Mouse (Mus musculus): ENCODE measurements around the gene Gucy2d. TPM values are rescaled to one million over a fixed set of nuclear protein-coding genes. Genes with fewer than 3 reads are reported as not detected.
A peak's percentile ranks its signal among the peaks of the same experiment; 100 is the strongest.

Gene Gucy2d
- polyA plus RNA-seq (2015; fragmentation: Nextera tagmentation; extraction: Ambion mirVana), result 0.28 and 0.40 TPM in 2 replicates

- WGBS, result 47% methylated on average over 10 of the region's 10 CpGs
- no peak within 1 kb of the TSS for H3K4me3 ChIP-seq (ENCODE audit: low read length)
- no peaks in the 10 kb centered on the region for H3K36me3 ChIP-seq (ENCODE audit: control insufficient read depth, insufficient read depth, low read length)
- H3K4me2 ChIP-seq (ENCODE audit: low read length), result no peak within 1 kb of the TSS
- ATAC-seq, result no peak
- no peak within 1 kb of the TSS for H3K9ac ChIP-seq (ENCODE audit: low read depth, low read length)
- no peaks in the 10 kb centered on the region for H3K4me1 ChIP-seq (ENCODE audit: control insufficient read depth, insufficient read depth, low read depth, low read length)
- H3K27me3 ChIP-seq (replicated peaks; ENCODE audit: control insufficient read depth, insufficient read depth, low read length), result no peaks in the 10 kb centered on the region
- H3K9me3 ChIP-seq (ENCODE audit: control insufficient read depth, low read length), result no peaks in the 10 kb centered on the region
- no peak within 1 kb of the TSS for H3K27ac ChIP-seq (ENCODE audit: low read depth, low read length)
Observed at GRCm38 (mm10) chr7:98439956-98440466, at the start of gene Gucy2d. Gene Gucy2d (plus strand): TSS chr7:98440416.

GRCm38 (mm10) chr7:98390486-98390885, 49.7 kb upstream of the Gucy2d start:
- no peak overlapping the region for H3K4me3 ChIP-seq (ENCODE audit: low read length)
- no peak overlapping the region for H3K9ac ChIP-seq (ENCODE audit: low read depth, low read length)
- no peaks in the 10 kb centered on the region for H3K36me3 ChIP-seq (ENCODE audit: control insufficient read depth, insufficient read depth, low read length)
- H3K4me1 ChIP-seq (ENCODE audit: control insufficient read depth, insufficient read depth, low read depth, low read length), result peaks cover 7% of the 10 kb centered on the region
- H3K27me3 ChIP-seq (replicated peaks; ENCODE audit: control insufficient read depth, insufficient read depth, low read length), result no peaks in the 10 kb centered on the region
- 86% methylated on average over 2 of the region's 2 CpGs for WGBS
- no peak for ATAC-seq
- peaks cover 3% of the 10 kb centered on the region; the same call in 1 of the 2 replicates for H3K9me3 ChIP-seq (ENCODE audit: control insufficient read depth, low read length)
- no peak overlapping the region for H3K27ac ChIP-seq (ENCODE audit: low read depth, low read length)
- no peak overlapping the region for H3K4me2 ChIP-seq (ENCODE audit: low read length)

DNA sequence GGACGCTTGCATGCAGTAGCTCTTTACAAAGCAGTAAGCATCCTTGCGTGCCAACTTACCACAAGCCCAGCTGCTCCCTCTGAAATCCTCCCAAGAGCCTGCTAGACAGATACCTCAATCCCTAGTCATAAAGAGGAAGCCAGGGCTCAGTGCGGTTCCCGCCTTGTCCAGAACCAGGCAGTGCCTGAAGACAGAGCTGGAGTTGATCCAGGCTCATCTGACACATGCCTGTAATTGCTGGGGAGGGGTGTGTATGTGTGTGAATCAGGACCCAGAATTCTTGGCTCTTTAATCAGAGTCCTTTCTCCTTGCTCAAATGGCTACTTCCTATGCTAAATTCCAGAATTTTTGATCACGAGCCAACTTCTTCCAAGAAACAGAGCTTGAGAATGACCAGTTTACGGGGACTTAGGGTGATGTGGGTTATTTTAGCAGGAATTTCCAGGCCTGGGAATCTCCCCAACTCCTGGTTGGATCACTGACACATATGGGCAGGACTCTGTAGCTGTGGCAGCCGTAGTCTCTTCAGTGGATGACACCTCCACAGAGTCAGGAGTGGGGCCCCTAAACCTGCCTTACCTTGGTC, 48.8 kb upstream of the Gucy2d start:
- Histone ChIP-seq H3K4me3 (ENCODE audit: low read length) (no peak overlapping the region), H3K36me3 (ENCODE audit: control insufficient read depth, insufficient read depth, low read length) (no peaks in the 10 kb centered on the region), H3K27ac (ENCODE audit: low read depth, low read length) (no peak overlapping the region), H3K4me1 (ENCODE audit: control insufficient read depth, insufficient read depth, low read depth, low read length) (peaks cover 7% of the 10 kb centered on the region), H3K9ac (ENCODE audit: low read depth, low read length) (no peak overlapping the region), H3K27me3 (replicated peaks; ENCODE audit: control insufficient read depth, insufficient read depth, low read length) (no peaks in the 10 kb centered on the region), H3K4me2 (ENCODE audit: low read length) (no peak overlapping the region), H3K9me3 (ENCODE audit: control insufficient read depth, low read length) (peaks cover 3% of the 10 kb centered on the region; the same call in 1 of the 2 replicates)
- ATAC-seq, result peak; percentile 62
- WGBS, result 65% methylated on average over 7 of the region's 7 CpGs

GRCm38 (mm10) chr7:98392466-98393201, 47.6 kb upstream of the Gucy2d start:
- Histone ChIP-seq H3K4me1 (ENCODE audit: control insufficient read depth, insufficient read depth, low read depth, low read length) (peaks cover 7% of the 10 kb centered on the region), H3K4me2 (ENCODE audit: low read length) (no peak overlapping the region), H3K4me3 (ENCODE audit: low read length) (no peak overlapping the region), H3K9me3 (ENCODE audit: control insufficient read depth, low read length) (peaks cover 3% of the 10 kb centered on the region; the same call in 1 of the 2 replicates), H3K27me3 (replicated peaks; ENCODE audit: control insufficient read depth, insufficient read depth, low read length) (no peaks in the 10 kb centered on the region), H3K9ac (ENCODE audit: low read depth, low read length) (no peak overlapping the region), H3K27ac (ENCODE audit: low read depth, low read length) (no peak overlapping the region), H3K36me3 (ENCODE audit: control insufficient read depth, insufficient read depth, low read length) (no peaks in the 10 kb centered on the region)
- ATAC-seq, result no peak
- WGBS, result 82% methylated on average over 8 of the region's 8 CpGs

DNA sequence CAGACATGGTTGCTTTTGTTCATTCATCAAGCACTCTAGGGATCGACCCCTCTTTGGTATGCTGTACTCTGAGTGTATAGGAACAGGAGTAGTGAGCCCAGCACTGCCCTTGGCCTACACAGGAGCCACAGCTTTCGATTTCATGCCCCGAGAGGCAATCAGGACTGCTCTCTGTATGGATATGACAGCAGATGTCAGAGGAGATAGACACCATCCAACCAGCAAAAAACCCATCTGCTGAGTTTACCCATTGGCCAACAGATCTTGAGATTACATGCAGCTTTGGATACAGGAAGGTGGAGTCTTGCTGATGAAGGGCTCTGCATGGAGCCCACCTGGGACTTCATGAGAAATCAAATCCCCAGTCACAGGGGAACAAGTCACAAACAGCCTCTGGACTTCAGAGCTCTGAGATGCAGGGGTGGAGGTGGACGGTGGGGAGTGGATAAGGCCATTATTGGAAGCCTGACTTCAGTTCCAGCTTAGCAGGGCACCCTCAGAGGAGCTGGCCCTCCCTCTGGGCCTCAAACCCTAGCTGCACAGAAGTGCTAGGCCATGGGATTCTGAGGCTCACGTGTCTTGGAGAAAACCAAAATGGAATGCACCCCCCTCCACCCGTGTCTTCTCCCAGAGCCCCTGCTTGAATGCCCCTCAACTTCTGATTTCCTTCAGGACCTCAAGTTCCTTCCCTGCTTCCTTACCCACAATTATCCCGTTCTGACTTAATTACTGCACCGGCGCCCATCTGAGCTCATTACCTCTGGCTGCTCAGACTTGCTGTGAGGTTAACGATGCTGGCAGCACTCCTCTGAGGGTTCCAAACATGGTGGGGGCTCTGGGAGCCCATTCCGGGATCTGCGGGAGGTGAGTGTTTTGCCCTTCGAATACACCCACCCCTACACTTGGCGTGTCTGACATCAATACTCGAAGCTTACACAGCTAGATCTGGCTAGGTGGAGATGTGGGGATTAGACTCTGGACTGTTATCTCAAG, 37.3 kb upstream of the Gucy2d start:
- WGBS, result 50% methylated on average over 15 of the region's 15 CpGs
- Histone ChIP-seq H3K27ac (ENCODE audit: low read depth, low read length) (peak overlapping the region; percentile 39; the same call in 1 of the 2 replicates), H3K27me3 (replicated peaks; ENCODE audit: control insufficient read depth, insufficient read depth, low read length) (no peaks in the 10 kb centered on the region), H3K9me3 (ENCODE audit: control insufficient read depth, low read length) (no peaks in the 10 kb centered on the region), H3K9ac (ENCODE audit: low read depth, low read length) (no peak overlapping the region), H3K4me2 (ENCODE audit: low read length) (no peak overlapping the region), H3K36me3 (ENCODE audit: control insufficient read depth, insufficient read depth, low read length) (no peaks in the 10 kb centered on the region), H3K4me3 (ENCODE audit: low read length) (no peak overlapping the region), H3K4me1 (ENCODE audit: control insufficient read depth, insufficient read depth, low read depth, low read length) (peaks cover 5% of the 10 kb centered on the region; the same call in 1 of the 2 replicates)
- ATAC-seq, result peak; percentile 85

DNA sequence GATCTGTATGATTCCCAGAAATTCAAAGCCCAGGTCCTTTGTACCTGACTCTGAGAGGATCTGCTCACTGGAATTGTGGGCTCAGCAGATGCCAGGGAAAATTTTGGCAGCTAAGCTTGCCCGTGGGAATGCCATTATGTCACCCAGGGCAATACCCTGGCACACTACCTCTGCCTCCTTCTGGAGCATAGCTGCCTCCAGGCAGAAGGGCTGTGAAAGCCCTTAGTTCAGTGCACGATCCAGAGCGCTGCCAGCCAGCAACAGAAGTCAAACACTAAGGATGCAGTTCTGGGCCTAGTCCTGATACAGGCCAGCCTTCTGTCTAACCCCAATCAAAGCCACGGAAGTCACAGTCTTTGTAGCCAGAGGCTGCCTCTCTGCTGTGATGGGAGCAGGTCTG, 36.2 kb upstream of the Gucy2d start:
- H3K4me2 ChIP-seq (ENCODE audit: low read length), result no peak overlapping the region
- peak; percentile 83 for ATAC-seq
- H3K9me3 ChIP-seq (ENCODE audit: control insufficient read depth, low read length), result no peaks in the 10 kb centered on the region
- no peak overlapping the region for H3K9ac ChIP-seq (ENCODE audit: low read depth, low read length)
- H3K36me3 ChIP-seq (ENCODE audit: control insufficient read depth, insufficient read depth, low read length), result no peaks in the 10 kb centered on the region
- no peak overlapping the region for H3K4me3 ChIP-seq (ENCODE audit: low read length)
- H3K27me3 ChIP-seq (replicated peaks; ENCODE audit: control insufficient read depth, insufficient read depth, low read length), result no peaks in the 10 kb centered on the region
- peaks cover 5% of the 10 kb centered on the region; the same call in 1 of the 2 replicates for H3K4me1 ChIP-seq (ENCODE audit: control insufficient read depth, insufficient read depth, low read depth, low read length)
- peak overlapping the region; percentile 26; the same call in 1 of the 2 replicates for H3K27ac ChIP-seq (ENCODE audit: low read depth, low read length)
- 36% methylated on average over 4 of the region's 4 CpGs for WGBS

DNA sequence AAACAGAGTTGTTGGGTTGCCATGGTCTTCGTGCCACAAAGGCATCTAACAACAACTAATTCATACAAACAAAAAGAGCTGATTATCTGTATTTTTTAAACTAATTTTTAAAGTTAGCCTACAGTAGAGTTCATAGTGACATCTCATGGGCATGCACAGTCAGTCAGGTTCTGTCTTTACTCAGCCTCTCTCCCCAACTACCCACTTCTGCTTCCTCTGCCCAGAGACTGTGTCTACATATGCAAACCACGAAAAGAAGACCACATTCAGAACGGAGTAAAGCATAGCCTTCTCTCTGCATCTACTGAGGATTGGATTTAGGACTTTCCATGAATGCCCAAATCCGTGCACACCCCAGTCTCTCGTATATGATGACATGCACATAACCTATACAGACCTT, 32.6 kb upstream of the Gucy2d start:
- WGBS, result 85% methylated on average over 5 of the region's 5 CpGs
- ATAC-seq, result no peak
- Histone ChIP-seq H3K9me3 (ENCODE audit: control insufficient read depth, low read length) (no peaks in the 10 kb centered on the region), H3K4me1 (ENCODE audit: control insufficient read depth, insufficient read depth, low read depth, low read length) (peaks cover 5% of the 10 kb centered on the region; the same call in 1 of the 2 replicates), H3K27me3 (replicated peaks; ENCODE audit: control insufficient read depth, insufficient read depth, low read length) (no peaks in the 10 kb centered on the region), H3K4me3 (ENCODE audit: low read length) (no peak overlapping the region), H3K9ac (ENCODE audit: low read depth, low read length) (no peak overlapping the region), H3K36me3 (ENCODE audit: control insufficient read depth, insufficient read depth, low read length) (no peaks in the 10 kb centered on the region), H3K4me2 (ENCODE audit: low read length) (no peak overlapping the region), H3K27ac (ENCODE audit: low read depth, low read length) (no peak overlapping the region)

DNA sequence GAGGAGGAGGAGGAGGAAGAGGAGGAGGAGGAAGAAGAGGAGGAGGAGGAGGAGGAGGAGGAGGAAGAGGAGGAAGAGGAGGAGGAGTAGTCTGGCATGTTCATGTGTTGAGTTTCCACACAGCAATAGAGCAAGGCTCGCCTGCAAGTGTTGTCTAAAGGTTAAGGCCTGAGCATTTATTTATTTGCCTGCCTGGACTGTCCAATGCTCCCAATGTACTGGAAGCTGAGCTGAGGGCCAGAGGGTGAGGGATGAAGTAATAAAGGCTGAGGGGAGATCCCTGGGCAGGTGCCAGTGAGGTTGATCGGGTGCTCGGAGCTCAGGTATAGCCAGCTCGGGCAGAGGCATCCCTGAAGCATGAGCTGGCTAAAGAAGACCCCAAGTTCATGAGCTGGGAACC, 27.1 kb upstream of the Gucy2d start:
- Histone ChIP-seq H3K9ac (ENCODE audit: low read depth, low read length) (no peak overlapping the region), H3K4me2 (ENCODE audit: low read length) (no peak overlapping the region), H3K27me3 (replicated peaks; ENCODE audit: control insufficient read depth, insufficient read depth, low read length) (no peaks in the 10 kb centered on the region), H3K36me3 (ENCODE audit: control insufficient read depth, insufficient read depth, low read length) (no peaks in the 10 kb centered on the region), H3K9me3 (ENCODE audit: control insufficient read depth, low read length) (no peaks in the 10 kb centered on the region), H3K4me3 (ENCODE audit: low read length) (no peak overlapping the region), H3K27ac (ENCODE audit: low read depth, low read length) (no peak overlapping the region), H3K4me1 (ENCODE audit: control insufficient read depth, insufficient read depth, low read depth, low read length) (no peaks in the 10 kb centered on the region)
- 85% methylated on average over 4 of the region's 4 CpGs for WGBS
- ATAC-seq, result no peak

Measured in hindbrain, embryonic 16.5 days (tissue).